Mouse (Mus musculus) E14TG2a.4 (cell line): ENCODE measurements around the gene Coq8b.

ENCODE experiments used
- CTCF ChIP-seq: conservative IDR thresholded peaks from 2 replicates; pipeline ENCODE4 v1.5.1; 2014; ENCODE audit warnings: low read length
- POU5F1 ChIP-seq: IDR thresholded peaks from 2 replicates; pipeline ENCODE4 v1.6.1; 2014; ENCODE audit warnings: low read length, borderline replicate concordance

GRCm38 (mm10) chr7:27203730-27204449, 28.9 kb upstream of the Coq8b start:
- TF ChIP-seq CTCF (no peak), POU5F1 (no peak)
